Mouse (Mus musculus) spleen, adult 2 months (tissue): Measurements from ENCODE around the gene Rad51ap1. TPM values are rescaled to one million over a fixed set of nuclear protein-coding genes. Genes with fewer than 3 reads are reported as not detected.

ENCODE experiments used
- DNase-seq, 2 experiments: peaks; one replicate each; pipeline versions ENCODE4 v3.0.0 to v3.0.0-alpha.2; 2012 to 2021; ENCODE audit warnings: low spot score in 2 of 2, low read depth in 1 of 2
- H3K27ac ChIP-seq: fragments of 200-500 bp; 2 replicates; pipeline ENCODE4 v1.5.1; 2012; ENCODE audit warnings: low read length, inconsistent platforms; ENCODE audit not compliant: insufficient read depth
- H3K27me3 ChIP-seq: fragments of 200-500 bp; 2 replicates; pipeline ENCODE4 v1.6.1; 2012; ENCODE audit warnings: mild to moderate bottlenecking, moderate library complexity, low read length, inconsistent platforms; ENCODE audit not compliant: control insufficient read depth, insufficient read depth
- H3K36me3 ChIP-seq: fragments of 200-500 bp; 2 replicates; pipeline ENCODE4 v1.6.1; 2012; ENCODE audit warnings: mild to moderate bottlenecking, low read length, inconsistent platforms; ENCODE audit not compliant: control insufficient read depth, insufficient read depth
- H3K4me1 ChIP-seq: fragments of 200-500 bp; 2 replicates; pipeline ENCODE4 v1.6.1; 2011; ENCODE audit warnings: inconsistent platforms; ENCODE audit not compliant: control insufficient read depth, insufficient read depth, insufficient read length
- H3K4me3 ChIP-seq: fragments of 200-500 bp; 2 replicates; pipeline ENCODE4 v1.5.1; 2011; ENCODE audit warnings: mild to moderate bottlenecking, inconsistent platforms; ENCODE audit not compliant: insufficient read depth, insufficient read length; ENCODE audit errors: extremely low read depth
- CTCF ChIP-seq: fragments of 200-500 bp; IDR thresholded peaks from 2 replicates; pipeline ENCODE4 v1.5.1; 2011; ENCODE audit warnings: mild to moderate bottlenecking, inconsistent platforms; ENCODE audit not compliant: insufficient read depth, insufficient read length, insufficient replicate concordance; ENCODE audit errors: extremely low read depth
- POLR2A ChIP-seq: fragments of 200-500 bp; IDR thresholded peaks from 2 replicates; pipeline ENCODE4 v1.6.1; 2011; ENCODE audit warnings: low read depth, low read length, inconsistent platforms
- WGBS: fragments of 180-500 bp; shearing (Covaris S2); methylation state at CpG from one replicate; pipeline ENCODE4 v1.1.7; 2018; 5-methylcytosine and 5-hydroxymethylcytosine counted together
- polyA plus RNA-seq: library from polyadenylated mRNA; depleted of rRNA; stranded (reverse); fragments of >200 nt; gene quantifications from 2 replicates; pipeline ENCODE4 v1.2.3, GENCODE M21; 2012

The Rad51ap1 gene
- polyA plus RNA-seq, 1 experiment: 3.2 TPM

GRCm38 (mm10) chr6:126955734-126956133 is 16.3 kb upstream of the Rad51ap1 start:
- TF ChIP-seq CTCF: peak; percentile 72
- TF ChIP-seq POLR2A: no peak
- Histone ChIP-seq H3K27ac (no peak overlapping the region), H3K4me3 (no peak overlapping the region), H3K27me3 (no peaks in the 10 kb centered on the region), H3K4me1 (no peaks in the 10 kb centered on the region), H3K36me3 (peaks cover 17% of the 10 kb centered on the region)
- DNase-seq: peak; percentile 34 to 64
- 8% methylated on average over 10 of the region's 10 CpGs for WGBS

GRCm38 (mm10) chr6:126948336-126948735 is 8.9 kb upstream of the Rad51ap1 start:
- Histone ChIP-seq H3K4me1 (no peaks in the 10 kb centered on the region), H3K27me3 (no peaks in the 10 kb centered on the region), H3K36me3 (peaks cover 24% of the 10 kb centered on the region), H3K27ac (no peak overlapping the region), H3K4me3 (no peak overlapping the region)
- WGBS: 92% methylated on average over 4 of the region's 4 CpGs
- TF ChIP-seq POLR2A: no peak
- no peak for TF ChIP-seq CTCF
- DNase-seq: no peak

- DNase-seq: peak in 1 of 2 experiments; percentile 49
- no peak for TF ChIP-seq CTCF
- no peak for TF ChIP-seq POLR2A
- peak overlapping the region; percentile 64; the same call in 1 of the 2 replicates for H3K4me3 ChIP-seq
Observed at GRCm38 (mm10) chr6:126940451-126940850, 1.1 kb upstream of the Rad51ap1 start.

GRCm38 (mm10) chr6:126938853-126939486 is 417 bp downstream of the Rad51ap1 start:
- H3K4me1 ChIP-seq: peaks cover 7% of the 10 kb centered on the region
- no peaks in the 10 kb centered on the region for H3K27me3 ChIP-seq
- 2% methylated on average over 31 of the region's 31 CpGs for WGBS
- H3K4me3 ChIP-seq: peak overlapping the region; percentile 80
- no peak for DNase-seq
- peaks cover 10% of the 10 kb centered on the region for H3K36me3 ChIP-seq
- TF ChIP-seq POLR2A: no peak
- no peak for TF ChIP-seq CTCF
- H3K27ac ChIP-seq: no peak overlapping the region; the same call in 1 of the 2 replicates

More at GRCm38 (mm10) chr6:126940451-126940850, 1.1 kb upstream of the Rad51ap1 start:
- WGBS: 1% methylated on average over 5 of the region's 5 CpGs
- peaks cover 7% of the 10 kb centered on the region for H3K4me1 ChIP-seq
- no peak overlapping the region; the same call in 1 of the 2 replicates for H3K27ac ChIP-seq
- no peaks in the 10 kb centered on the region for H3K27me3 ChIP-seq
- H3K36me3 ChIP-seq: peaks cover 14% of the 10 kb centered on the region

- Histone ChIP-seq H3K4me1 (peaks cover 7% of the 10 kb centered on the region), H3K4me3 (no peak overlapping the region), H3K27me3 (no peaks in the 10 kb centered on the region), H3K36me3 (peaks cover 6% of the 10 kb centered on the region; the same call in 1 of the 2 replicates), H3K27ac (no peak overlapping the region)
- WGBS: 87% methylated on average over 2 of the region's 2 CpGs
- no peak for DNase-seq
- TF ChIP-seq CTCF: no peak
- no peak for TF ChIP-seq POLR2A
Observed at GRCm38 (mm10) chr6:126938047-126938446, 1.3 kb downstream of the Rad51ap1 start.

- Histone ChIP-seq H3K27me3 (no peaks in the 10 kb centered on the region), H3K4me1 (no peaks in the 10 kb centered on the region), H3K4me3 (no peak overlapping the region), H3K27ac (no peak overlapping the region), H3K36me3 (no peaks in the 10 kb centered on the region)
- WGBS: 97% methylated on average over 2 of the region's 2 CpGs
- TF ChIP-seq CTCF (no peak), POLR2A (no peak)
- DNase-seq: no peak
Observed at GRCm38 (mm10) chr6:126932896-126933295, 6.5 kb downstream of the Rad51ap1 start.
